Mouse (Mus musculus) gastrocnemius, adult 18-20 months (tissue): ENCODE measurements around the gene Rnase11. TPM values are rescaled to one million over a fixed set of nuclear protein-coding genes. Genes with fewer than 3 reads are reported as not detected.
A peak's percentile ranks its signal among the peaks of the same experiment; 100 is the strongest.

ENCODE experiments used
- DNase-seq: peaks from one replicate; pipeline ENCODE4 v3.0.0; 2021; ENCODE audit warnings: low spot score
- total RNA-seq, 2 experiments: library from RNA; stranded (reverse); gene quantifications; 2 replicates each; pipeline ENCODE4 v1.2.3; 2021

Rnase11 gene
- total RNA-seq, 2 experiments from 2014 or later, result not detected

DNA sequence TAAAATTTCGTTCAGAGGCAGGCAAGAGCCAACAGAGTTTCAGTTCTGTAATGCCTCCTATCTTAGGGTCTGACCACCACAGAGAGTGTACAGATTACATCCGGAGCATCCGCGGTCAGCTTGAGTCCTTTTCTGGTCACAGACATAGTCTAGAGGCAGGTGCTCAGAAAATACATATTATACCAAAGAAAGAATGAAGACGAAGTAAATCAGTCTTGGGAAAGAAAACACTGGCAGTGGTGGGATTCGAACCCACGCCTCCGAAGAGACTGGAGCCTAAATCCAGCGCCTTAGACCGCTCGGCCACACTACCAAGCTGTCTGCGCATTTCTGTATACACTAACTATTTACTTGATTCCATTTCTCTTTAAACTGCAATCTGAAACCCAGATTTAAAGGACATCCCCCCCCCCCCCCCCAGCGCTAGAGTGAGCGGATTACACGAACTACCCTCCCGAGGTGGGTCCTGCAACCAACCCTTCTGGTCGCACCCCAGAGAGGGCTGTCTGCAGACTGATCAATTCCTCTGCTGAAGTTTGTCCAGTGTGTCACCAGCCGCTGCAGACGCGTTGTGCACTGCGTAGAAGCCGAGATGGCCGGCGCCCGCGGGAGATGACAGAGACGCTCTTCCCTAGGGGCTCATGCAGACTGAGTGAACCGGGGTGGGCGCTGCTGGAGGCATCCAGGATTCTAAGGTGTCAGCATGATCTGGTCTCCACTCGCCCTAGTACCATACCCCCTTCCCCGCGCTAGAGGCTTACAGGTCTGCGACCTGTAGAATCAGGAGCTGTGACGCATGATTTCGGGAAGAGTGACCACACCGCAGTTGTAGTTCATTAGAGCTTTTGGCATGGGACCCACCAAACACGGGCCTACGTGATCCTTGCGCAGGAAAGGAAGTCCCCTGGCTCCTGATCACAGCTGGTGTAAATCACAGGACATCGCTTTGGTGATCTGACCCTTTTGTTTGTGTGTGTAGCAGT lies 32.9 kb upstream of the Rnase11 start:
- DNase-seq, result peak; percentile 73

DNA sequence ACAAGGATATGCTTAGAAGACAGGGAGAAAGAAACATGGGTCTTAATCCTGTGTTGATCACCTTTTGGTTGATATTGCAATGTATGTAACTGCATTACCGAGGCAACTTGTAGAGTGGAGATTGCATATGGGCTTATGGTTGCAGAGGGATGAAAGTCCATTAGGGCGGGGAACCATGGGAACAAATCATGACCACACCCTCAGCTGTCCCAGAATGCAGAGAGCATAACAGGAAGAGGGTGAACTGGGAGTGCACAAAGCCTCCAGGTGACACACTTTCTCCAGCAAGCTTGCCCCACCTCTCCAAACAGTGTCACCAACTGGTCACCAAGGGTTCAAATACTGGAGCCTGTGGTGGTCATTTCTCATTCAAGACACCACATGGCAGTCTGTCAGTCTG lies 31.1 kb upstream of the Rnase11 start:
- no peak for DNase-seq

DNA sequence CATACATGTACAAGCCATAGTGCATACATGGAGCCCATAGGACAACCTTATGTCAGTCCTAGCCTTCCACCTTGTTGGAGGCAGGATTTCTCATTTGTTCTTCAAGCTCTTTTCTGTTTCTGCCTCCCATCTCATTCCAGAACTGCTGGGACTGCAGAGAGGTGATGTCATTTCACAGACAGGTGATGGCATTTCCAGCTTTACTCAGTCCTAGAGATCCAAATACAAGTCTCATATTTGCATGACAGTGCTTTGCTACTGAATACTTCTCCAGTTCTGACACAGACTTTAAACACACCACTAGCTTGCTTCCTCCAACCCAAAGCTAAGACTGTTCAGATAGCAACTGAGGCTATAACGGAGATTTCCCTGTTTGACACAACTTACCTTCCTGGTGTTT lies 29.2 kb upstream of the Rnase11 start:
- no peak for DNase-seq

DNA sequence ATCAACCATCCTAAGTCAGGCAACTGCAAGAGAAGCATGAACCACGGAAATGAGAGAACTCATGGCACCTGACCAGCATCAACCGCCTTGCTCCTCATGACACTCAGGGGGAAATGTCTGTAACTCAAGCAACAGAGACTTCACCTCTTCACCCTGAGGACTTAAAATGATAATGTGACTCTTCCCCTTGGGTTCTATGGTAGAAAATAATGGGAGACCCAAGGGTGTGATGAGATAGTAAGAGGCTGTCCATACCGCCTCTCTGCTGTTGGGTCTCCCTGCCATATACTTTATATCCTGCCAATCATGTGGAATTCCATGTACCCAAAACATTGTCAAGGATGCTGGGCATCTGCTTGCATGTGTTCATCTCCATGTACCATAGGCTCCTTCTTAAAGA lies 24.4 kb upstream of the Rnase11 start, which contains the start of gene Olfr750:
Gene Olfr750, minus strand, starts transcription at position 101 of the 400 bp plus-strand sequence.
- no peak for DNase-seq

DNA sequence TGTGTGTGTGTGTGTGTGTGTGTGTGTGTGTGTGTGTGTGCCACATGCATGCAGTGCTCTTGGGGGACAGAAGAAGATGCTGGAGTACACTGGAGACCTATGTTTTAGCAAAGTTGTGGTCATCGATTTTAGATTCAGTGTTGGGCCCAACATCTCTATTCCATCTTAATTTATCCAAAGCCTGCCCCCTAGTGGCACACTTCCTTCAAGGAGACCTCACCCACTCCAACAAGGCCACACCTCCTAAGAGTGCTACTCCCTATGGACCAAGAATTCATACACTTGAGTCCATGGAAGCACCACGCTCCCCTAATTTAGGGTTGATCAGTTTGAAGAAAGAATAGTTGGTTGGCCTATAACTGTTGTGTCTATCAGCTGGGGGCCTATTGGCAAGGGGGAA lies 19.7 kb upstream of the Rnase11 start:
- DNase-seq, result no peak

DNA sequence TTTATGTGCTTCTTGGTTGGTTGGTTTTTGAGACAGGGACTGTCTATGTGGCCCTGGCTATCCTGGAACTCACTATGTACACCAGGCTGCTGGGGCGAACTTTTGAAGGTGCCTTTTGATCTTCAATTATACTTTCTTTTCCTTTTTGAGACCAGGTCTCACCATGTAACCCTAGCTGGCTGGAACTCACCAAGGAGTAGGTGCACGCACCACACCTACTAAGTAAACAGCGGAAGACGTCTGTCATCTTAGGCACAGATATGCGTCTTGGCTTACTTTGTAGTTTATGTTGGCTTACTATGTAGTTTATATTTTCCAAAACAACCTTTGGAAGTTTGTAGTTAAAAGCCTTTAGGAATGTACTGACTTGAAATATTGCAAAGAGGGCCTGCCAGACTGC lies 19.0 kb upstream of the Rnase11 start:
- DNase-seq, result no peak

DNA sequence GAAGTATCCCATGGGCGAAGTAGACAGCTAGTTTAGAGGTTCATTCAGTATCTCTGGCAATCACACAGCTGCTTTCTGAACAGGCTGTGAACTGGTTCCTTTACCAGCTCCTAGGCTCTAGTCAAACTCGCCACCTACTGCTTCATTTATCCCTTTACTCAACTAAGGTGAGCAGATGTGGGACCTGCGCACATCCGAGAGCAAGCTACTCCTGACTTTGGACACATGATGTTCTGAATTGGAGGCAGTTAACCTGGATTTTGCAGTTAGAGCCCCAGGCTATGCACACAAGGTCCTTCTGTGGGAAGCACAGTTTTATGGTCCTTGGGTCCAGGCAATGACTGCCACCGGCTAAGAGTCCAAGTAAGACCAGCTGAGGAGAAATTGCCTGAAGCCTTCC lies 10.8 kb upstream of the Rnase11 start:
- DNase-seq, result no peak

DNA sequence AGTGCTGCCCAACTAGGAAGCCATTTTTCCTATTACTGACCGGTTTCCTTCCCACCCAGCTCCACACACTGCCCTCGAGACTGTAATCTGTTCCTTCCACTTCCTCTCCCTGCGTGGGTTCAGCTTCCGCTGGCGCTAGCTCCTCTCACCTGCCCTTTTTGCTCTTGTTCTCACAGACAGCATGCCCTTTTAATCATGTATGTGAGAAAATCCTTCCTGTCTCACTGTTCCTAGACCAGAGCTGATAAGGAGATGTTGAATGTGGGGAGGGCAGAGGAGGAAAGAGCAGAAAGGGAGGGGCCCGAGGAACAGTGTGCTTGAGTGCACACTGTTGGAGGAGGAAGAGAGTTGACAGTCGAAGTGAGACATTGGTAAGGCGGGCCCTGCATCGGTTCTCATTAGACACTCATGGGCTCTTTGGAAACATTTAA lies 7.5 kb upstream of the Rnase11 start, which contains the start of gene Rnase12:
Gene Rnase12, minus strand, starts transcription at position 261 of the 431 bp plus-strand sequence.
- no peak for DNase-seq

DNA sequence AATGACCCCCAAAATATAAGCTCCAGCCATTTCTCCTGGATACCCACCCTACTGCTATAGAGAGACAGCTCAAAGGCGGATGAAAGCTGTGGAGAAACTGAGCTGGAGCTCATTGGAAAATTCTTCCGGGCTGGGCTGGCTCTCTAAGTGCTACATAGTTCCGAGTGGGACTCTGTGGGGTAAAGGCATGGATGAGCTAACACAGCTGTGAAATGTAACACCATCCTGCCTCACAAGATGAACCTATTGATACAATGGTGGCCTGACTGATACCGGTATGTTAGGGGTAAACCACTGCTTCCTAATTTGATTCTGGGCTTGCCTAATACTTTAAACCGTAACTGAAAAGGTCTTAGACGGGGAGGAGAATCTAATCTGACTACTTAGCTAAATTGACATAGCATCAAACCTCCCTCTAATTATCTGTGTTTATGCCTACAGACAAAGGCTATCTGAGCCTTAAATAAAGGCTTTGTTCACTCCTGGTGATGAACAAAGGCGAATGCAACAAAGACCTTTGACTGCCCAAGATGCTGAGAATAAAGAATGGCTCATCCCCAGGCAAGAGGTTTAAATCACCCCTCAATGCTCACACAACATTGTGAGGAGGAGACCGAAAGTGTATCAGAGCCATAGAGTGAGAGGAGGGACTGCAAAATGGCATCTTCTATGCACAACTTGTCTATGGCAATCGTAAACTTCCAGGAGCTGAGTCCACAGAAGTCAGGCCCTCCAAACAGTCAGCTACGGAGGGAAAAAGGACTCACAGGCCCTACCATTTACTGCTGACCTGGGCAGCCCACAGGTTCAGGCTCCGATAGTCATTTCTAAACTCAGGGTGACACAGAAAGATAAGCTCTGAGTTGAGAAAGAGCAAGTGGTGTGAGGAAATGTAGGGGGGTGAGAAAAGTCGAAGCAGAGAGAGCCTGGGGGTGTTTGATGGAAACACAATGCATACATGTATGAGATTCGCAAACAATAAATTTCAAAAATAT lies 4.6 kb upstream of the Rnase11 start:
- DNase-seq, result no peak

DNA sequence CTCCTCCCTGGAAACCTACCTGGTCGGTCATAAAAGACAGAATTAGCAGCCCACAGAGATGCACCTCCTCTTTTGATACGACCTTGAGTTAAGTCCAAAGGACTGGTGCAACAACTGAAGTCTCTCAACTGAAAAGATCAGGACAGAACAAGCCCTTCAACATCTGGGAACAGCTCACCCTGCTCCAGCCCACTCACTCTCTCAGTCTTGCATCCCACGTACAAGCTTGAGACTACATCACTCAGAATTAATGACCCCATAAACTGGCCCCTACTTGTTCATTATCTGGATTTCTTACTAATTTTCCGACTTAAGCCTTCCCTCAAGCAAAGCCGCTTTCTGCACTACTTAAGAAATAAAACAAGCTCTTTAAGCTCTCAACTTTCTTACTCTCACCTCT lies 3.2 kb upstream of the Rnase11 start:
- no peak for DNase-seq

DNA sequence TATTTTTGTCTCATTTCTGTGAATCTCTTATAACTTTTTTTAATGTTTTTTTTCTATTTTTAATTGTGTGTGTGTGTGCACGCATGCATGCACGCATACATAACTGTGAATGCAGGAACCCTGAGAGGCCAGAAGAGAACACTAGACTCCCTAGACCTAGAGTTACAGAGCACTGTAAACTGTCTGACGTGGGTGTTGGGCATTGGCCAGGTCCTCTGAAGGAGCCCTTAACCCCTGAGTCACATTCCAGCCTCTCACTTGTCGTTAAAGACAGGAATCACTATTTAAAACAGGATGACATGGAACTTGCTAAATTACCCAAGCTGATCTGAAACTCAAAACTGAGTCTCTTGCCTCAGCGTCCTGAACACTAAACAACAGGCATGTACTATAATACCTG lies 2.0 kb upstream of the Rnase11 start:
- DNase-seq, result no peak

DNA sequence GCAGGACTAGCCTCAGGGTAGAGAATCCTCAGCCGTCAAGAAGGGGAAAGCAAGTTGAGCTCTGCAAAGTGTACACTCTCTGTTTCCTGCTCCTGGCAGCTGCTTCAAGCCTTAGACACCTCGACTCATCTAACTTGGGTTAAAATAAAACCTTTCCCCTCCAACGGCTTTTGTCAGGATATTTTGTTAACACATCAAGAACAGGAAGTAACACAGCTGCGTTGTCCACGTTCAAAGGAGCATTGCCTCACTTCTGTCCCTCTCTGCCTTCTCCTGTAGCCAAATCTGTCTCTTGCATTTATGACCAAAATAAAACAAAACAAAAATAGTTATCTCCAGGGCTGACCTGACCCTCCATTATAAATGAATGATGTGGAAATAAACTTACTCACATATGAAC lies 2.1 kb downstream of the Rnase11 start:
- DNase-seq, result no peak

DNA sequence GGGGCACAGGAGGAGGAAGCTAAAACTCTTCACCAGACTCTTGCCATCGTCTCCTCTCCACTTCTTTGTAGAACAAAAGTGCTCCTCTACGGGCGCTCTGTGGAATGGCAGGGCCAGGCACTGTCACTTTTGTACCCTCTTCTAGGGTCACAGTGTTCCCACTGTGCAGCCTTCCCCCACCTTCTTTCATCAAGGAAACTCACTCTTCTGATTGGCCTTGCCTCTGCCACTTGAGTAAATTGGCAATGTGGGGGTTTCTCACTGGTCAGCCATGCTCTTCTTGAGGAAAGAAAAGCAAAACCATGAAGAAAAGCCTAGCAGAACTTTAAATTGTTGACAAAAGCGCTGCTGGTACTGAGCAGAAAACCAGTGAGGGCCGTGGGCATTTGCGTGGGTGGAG lies 8.2 kb downstream of the Rnase11 start, which contains the start of gene Rnase9:
Gene Rnase9, minus strand, starts transcription at position 101 of the 400 bp plus-strand sequence.
- no peak for DNase-seq

DNA sequence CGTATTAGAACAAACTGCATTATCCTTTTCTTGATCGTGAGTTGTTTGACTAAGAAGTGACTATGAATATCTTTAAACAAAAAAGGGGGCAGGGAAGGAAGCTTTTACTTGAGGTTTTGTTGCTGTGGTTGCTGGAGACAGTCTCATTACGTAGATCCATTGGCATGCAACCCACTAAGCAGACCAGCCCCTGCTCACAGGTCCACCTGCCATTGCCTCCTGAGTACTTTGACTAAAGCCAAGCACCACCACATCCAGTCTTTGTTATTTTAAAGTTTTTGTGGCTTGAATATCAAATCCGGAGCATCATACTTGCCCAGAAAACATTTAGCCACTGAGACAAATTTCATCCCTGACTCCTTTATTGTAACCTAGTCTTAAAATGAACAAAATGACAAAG lies 13.7 kb downstream of the Rnase11 start:
- DNase-seq, result no peak

DNA sequence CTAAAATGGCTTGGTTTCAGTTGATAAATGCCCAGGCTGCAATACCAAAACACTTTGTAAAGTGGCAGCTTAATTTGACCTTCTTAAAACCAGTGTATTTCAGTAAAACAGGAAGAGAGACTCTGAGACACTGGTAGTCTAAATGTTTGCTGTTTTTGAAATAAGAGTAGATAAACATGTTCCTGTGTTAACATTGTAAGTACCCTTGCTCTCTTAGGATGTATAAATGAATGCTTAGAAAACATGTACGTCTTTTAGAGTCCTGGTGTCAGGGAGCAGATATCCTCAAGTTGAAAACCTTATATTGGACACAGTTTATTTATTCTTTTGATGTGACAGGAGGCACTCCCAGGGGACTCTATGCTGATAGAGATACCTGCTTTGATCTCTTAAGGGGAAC lies 14.8 kb downstream of the Rnase11 start:
- DNase-seq, result no peak

DNA sequence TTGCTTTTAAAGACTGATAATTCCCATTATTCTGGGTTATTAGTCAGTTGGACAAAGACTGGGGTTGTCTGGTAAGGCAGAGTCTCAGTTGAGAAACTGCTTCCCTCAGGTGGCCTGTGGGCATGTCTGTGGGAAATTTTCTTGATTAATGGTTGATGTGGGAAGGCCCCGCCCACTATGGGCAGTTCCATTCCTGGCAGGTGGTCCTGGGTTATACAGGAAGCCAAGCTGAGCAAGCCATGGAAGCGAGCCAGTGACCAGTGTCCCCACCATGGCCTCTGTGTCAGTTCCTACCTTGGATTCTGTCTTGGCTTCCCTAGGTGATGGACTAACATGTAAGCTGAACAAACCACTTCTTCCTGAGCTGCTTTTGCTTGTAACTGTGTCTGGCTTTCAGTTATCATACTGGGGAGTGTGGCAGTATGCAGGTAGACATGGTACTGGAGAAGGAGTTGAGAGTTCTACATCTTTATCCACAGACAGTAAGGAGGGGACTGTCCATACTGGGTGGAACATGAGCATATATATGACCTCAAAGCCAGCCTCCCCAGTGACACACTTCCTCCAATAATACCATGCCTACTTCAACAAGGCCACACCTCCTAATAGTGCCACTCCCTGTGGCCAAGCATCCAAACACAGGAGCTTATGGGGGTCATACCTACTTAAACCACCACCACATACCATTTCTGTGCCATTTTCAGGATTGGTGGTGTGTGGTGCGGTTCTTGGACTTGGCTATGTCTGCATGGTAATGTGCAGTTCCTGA lies 22.4 kb downstream of the Rnase11 start:
- no peak for DNase-seq

DNA sequence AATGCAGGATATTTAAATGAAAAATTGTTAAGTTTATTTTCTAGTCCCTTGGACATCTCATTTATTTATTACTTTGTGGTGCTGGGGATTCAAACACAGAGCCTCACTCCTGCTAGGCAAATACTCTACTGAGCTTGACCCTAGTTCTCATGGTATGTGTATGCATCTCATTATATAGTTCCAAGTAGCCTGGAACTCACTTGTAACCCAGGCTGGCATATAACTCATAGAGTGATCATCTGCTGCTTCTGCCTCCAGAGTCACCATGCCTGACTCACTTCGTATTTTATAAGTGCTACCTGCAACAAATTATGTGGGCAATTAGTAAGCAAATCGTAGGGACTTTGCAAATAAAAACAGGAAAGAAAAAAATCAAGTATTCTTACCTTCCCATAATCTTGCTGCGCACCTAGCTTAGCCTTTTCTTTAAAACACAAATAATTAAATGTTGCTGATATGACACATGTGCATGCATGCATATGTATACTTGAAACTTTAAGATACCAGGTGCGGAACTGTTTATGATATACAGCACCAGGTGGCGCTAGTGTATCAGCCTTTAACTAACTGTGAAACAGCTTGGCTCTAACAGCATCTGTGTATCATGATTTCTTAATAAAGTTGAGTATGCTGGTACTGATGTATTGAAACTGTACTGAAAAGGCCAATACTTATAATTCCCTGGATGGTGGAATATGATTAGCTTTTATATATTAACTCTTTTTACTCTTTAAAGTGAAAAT lies 23.4 kb downstream of the Rnase11 start:
- peak; percentile 75 for DNase-seq

DNA sequence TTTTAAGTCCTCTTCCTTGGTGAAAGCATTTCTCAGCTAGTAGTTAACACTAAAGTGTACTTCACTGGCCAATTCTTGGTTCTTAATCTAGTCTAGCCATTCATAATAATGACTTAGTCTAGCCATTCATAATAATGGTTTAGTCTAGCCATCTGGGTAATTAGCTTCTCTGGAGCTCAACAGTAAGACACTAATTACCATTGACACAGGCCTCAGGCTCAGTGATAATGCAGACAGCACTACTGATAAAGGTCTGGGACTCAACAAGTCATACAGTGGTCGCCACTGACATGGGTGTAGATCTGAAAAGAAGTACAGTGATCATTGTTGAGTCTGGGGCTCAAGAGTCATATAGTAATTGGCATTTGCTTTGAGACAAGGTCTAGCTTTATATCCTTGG lies 25.1 kb downstream of the Rnase11 start:
- DNase-seq, result no peak

DNA sequence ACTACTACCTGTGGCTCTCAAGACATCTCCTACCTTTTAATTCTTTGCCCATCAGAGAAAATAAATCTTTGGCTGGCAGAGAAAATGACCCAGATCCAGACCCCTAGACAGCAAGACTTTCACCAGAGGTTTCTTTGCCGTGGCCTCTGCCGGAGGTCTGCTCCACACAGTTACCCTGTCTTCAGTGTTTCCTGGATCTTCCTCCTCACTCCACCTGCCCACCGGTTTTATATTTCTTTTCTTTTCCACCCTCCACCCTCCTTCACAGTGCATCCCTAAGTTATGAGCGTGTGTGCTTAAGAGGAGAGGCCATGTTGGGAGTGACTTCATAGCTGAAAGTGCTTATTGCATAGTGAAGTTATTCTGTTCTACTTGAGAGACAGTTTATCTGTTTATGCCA lies 26.5 kb downstream of the Rnase11 start:
- DNase-seq, result no peak

DNA sequence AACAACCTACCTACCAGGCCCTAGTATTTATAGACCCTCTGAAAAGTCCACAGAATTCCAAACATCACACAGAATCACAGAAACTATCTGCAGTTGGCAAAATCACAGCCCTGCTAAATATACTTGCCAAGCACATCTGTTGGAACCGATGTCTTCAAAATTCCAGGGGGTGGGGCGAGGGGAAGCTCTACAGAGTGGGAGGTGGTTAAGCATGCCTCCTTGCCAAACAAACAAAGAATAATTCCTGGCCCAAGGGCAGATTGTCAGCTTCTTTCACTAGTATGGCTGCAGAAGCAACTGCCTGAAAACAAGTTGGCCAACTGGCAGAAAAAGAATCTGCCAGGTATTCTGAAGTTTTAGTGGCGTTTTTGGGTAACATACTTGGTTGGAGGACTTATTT lies 32.7 kb downstream of the Rnase11 start:
- DNase-seq, result peak; percentile 62
